9 mouse cellular contexts compared by ENCODE assay signal in the genomic region with DNA sequence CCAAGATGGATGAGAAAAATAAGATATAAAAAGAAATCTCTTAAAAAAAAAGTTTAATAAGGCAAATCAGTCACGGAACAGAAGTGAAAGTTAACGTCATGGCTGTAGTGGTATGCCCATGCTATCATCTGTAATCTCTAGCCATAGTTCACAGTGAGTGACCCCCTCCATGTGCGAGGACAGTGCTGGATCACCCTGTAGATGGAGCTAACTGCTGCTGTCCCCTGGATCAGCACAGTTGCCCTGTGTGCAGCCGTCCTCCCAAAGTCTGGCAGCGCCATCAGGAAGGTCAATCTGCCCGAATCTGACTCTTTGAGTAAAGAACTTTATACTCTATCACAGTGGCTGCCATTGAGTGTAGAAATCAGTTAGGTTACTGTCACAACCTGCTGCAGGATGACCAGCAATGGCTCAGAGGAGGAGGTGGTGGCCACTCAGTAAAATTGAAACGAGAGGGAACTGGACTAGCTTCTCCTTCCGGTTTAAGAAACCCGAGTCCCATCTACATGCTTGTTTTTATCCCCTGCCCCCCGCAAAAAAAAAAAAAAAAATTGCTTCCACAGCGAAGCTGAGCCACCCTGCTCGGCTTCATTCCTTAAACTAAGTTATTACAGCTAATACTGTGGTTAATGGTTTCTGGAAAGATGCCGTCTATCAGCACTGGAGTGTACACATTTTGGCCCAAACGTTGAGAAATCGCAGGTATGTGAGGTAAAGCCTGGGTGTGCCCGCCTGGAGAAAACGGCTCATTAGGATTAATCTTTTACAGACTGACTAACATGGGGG.
DNase-seq lines count a peak whose midpoint lies in the region; ATAC-seq and TF ChIP-seq lines count a peak whose summit lies in the region.
"Had no signal": no experiment of that assay in that cellular context is flagged by ENCODE, and none has a peak within 500 bp of the region (broad histone marks: within the 10 kb centered on the region; RNA-seq: fewer than 3 reads in every experiment).

No protein-coding gene starts in this region.

- 0 out of 2 replicates have a peak overlapping the region, but pooled peaks have one; percentile 51 for H3K27ac ChIP-seq in layer of hippocampus, adult 2 months
- H3K27ac ChIP-seq in intestine, embryonic 16.5 days (ENCODE audit: low read length): peak overlapping the region; percentile 42; the same call in 1 of the 2 replicates
- peak overlapping the region; percentile 56; the same call in 1 of the 2 replicates for H3K27ac ChIP-seq in stomach, embryonic 14.5 days (ENCODE audit: low read length)
- no peak overlapping the region for H3K27ac ChIP-seq in midbrain, postnatal 0 days (ENCODE audit: low read depth, low read length)

- no peak for DNase-seq in layer of hippocampus, adult 2 months (ENCODE audit: low spot score in 2 of 2)
- no peak for DNase-seq in layer of hippocampus, postnatal 25 days (ENCODE audit: extremely low spot score in 1 of 2, low spot score in 1 of 2)
- DNase-seq in liver: peak; percentile 5
- DNase-seq in frontal cortex, postnatal 14 days (ENCODE audit: low spot score in 2 of 2): no peak
- DNase-seq in midbrain, postnatal 0 days (ENCODE audit: low spot score): no peak
- DNase-seq: cerebellum, adult 9-11 months had no signal

- TF ChIP-seq CTCF in layer of hippocampus, adult 2 months (conservative IDR thresholded peaks at IDR 0.05): peak; percentile 31
- no peak for TF ChIP-seq CTCF in midbrain, postnatal 0 days (IDR thresholded peaks at IDR 0.05)

- H3K9ac ChIP-seq in intestine, embryonic 16.5 days (ENCODE audit: low read depth, low read length): no peak overlapping the region
- H3K9ac ChIP-seq in stomach, embryonic 14.5 days (replicated peaks; ENCODE audit: low read depth, low read length): no peak overlapping the region
- H3K9ac ChIP-seq in midbrain, postnatal 0 days (replicated peaks; ENCODE audit: low read length, poor library complexity, severe bottlenecking): no peak overlapping the region

- no peaks in the 10 kb centered on the region for H3K9me3 ChIP-seq in intestine, embryonic 16.5 days (ENCODE audit: control insufficient read depth, low read length)
- no peaks in the 10 kb centered on the region for H3K9me3 ChIP-seq in stomach, embryonic 14.5 days (ENCODE audit: control insufficient read depth, low read depth, low read length)
- H3K9me3 ChIP-seq in midbrain, postnatal 0 days (ENCODE audit: low read length): no peaks in the 10 kb centered on the region

- 41% methylated on average over 17 of the region's 17 CpGs for WGBS in intestine, embryonic 16.5 days
- 50% methylated on average over 17 of the region's 17 CpGs for WGBS in stomach, embryonic 14.5 days
- 81% methylated on average over 17 of the region's 17 CpGs for WGBS in midbrain, postnatal 0 days

- peaks cover 2% of the 10 kb centered on the region; the same call in 1 of the 2 replicates for H3K4me1 ChIP-seq in intestine, embryonic 16.5 days (ENCODE audit: control insufficient read depth, insufficient read depth, low read length)
- H3K4me1 ChIP-seq in stomach, embryonic 14.5 days (ENCODE audit: control insufficient read depth, insufficient read depth, low read length): 0 out of 2 replicates have a peak, but pooled peaks cover 3% of the 10 kb centered on the region
- no peaks in the 10 kb centered on the region for H3K4me1 ChIP-seq in midbrain, postnatal 0 days (ENCODE audit: insufficient read depth, low read length)

- peak overlapping the region; percentile 39 for H3K4me3 ChIP-seq in layer of hippocampus, adult 2 months
- peak overlapping the region; percentile 42 for H3K4me3 ChIP-seq in intestine, embryonic 16.5 days (ENCODE audit: low read length)
- H3K4me3 ChIP-seq in stomach, embryonic 14.5 days (ENCODE audit: low read depth, low read length): 0 out of 2 replicates have a peak overlapping the region, but pooled peaks have one; percentile 1
- H3K4me3 ChIP-seq in midbrain, postnatal 0 days (ENCODE audit: low read depth, low read length): no peak overlapping the region

- H3K4me2 ChIP-seq in intestine, embryonic 16.5 days (ENCODE audit: low read depth, low read length): peak overlapping the region; percentile 47
- peak overlapping the region; percentile 32 for H3K4me2 ChIP-seq in stomach, embryonic 14.5 days (replicated peaks; ENCODE audit: low read depth, low read length)
- H3K4me2 ChIP-seq in midbrain, postnatal 0 days (ENCODE audit: low read depth, low read length, poor library complexity, severe bottlenecking): no peak overlapping the region

- no peaks in the 10 kb centered on the region for H3K27me3 ChIP-seq in intestine, embryonic 16.5 days (replicated peaks; ENCODE audit: control insufficient read depth, insufficient read depth, low read length)
- no peaks in the 10 kb centered on the region for H3K27me3 ChIP-seq in stomach, embryonic 14.5 days (ENCODE audit: control insufficient read depth, insufficient read depth, low read length)
- H3K27me3 ChIP-seq in midbrain, postnatal 0 days (ENCODE audit: insufficient read depth, low read length): no peaks in the 10 kb centered on the region

- H3K36me3 ChIP-seq in intestine, embryonic 16.5 days (ENCODE audit: control insufficient read depth, insufficient read depth, low read length): no peaks in the 10 kb centered on the region
- no peaks in the 10 kb centered on the region for H3K36me3 ChIP-seq in stomach, embryonic 14.5 days (ENCODE audit: control insufficient read depth, insufficient read depth, low read length)
- no peaks in the 10 kb centered on the region for H3K36me3 ChIP-seq in midbrain, postnatal 0 days (ENCODE audit: insufficient read depth, low read length)

- peak; percentile 92 for ATAC-seq in intestine, embryonic 16.5 days
- peak; percentile 78 for ATAC-seq in stomach, embryonic 14.5 days (ENCODE audit: insufficient number of reproducible peaks, insufficient read depth, low FRiP score, low read depth)
- no peak for ATAC-seq in midbrain, postnatal 0 days (ENCODE audit: low FRiP score)
- no peak for ATAC-seq in activated CD4-positive, CD25-positive, alpha-beta regulatory T cell, adult 4 months

Comparison
In these comparisons a context has a peak if more than half of its experiments do, and no peak if none do; other contexts are left out.
1. ATAC-seq: peak in intestine, embryonic 16.5 days (single experiment) and stomach, embryonic 14.5 days (single experiment); none in midbrain, postnatal 0 days (single experiment) and activated CD4-positive, CD25-positive, alpha-beta regulatory T cell, adult 4 months (single experiment).